Mouse (Mus musculus) induced T-regulatory cell, adult 2 months (primary cell): Measurements from ENCODE around the gene Ddit4.
A peak's percentile ranks its signal among the peaks of the same experiment; 100 is the strongest.

ENCODE experiments used
- DNase-seq: peaks from one replicate; pipeline ENCODE4 v3.0.0-alpha.2; 2012; ENCODE audit warnings: low read depth

Ddit4 gene

DNA sequence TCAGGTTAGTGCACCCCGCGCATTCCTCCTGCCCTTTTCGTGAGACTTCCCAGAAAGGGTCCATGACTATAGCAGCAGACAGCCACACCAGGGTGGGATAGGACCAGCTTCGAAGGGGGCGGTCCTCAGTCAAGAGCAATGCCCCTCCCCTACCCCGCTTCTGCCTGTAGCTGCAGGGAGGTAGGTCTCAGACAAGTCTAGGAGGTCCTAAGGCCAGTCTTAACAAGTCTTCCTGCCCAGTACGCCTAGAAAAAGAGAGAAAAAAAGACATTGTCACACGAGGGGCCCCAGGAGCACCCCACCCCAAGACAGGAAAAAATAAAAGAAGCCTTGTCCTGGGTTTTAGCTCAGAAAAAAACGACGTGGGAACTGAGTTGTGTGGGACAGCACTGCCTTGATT is 35.0 kb downstream of the Ddit4 start:
- DNase-seq, result peak; percentile 44

GRCm38 (mm10) chr10:59916159-59916558 is 35.5 kb downstream of the Ddit4 start:
- DNase-seq, result no peak

DNA sequence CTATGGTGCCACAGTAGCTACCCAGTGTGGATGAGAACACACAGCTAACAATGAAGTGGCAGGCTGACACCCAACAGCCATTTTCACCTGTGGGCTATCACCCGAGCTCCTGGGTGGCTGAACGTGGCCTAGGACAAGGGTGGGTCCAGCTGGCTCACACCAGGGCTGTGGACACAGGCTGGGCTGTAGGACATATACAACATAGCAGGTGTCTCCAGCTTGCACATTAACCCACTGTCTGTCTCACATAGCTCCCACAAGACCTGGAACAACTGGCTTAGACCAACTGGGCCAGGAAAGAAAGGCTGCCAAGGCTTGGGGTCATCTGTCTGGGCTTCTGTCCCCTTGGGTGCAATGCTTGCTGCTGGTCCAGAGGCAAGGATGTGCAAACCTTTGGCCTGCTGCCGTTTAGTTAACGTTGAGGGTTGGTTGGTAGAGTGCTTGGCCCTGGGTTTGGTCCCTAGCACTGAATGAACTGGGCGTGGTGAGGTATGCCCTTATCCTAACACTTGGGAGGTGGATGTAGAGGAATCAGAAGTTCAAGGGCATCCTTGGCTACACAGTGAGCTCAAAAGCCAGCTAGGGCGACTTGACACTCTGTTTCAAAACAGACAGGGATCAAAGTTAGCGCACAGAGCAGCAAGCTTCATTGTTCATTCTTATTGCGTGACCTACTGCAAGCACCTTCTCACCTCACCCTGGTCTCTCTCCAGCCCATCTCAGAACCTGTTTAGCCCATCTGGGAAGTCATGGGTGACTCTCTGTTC is 36.3 kb downstream of the Ddit4 start:
- DNase-seq, result no peak

DNA sequence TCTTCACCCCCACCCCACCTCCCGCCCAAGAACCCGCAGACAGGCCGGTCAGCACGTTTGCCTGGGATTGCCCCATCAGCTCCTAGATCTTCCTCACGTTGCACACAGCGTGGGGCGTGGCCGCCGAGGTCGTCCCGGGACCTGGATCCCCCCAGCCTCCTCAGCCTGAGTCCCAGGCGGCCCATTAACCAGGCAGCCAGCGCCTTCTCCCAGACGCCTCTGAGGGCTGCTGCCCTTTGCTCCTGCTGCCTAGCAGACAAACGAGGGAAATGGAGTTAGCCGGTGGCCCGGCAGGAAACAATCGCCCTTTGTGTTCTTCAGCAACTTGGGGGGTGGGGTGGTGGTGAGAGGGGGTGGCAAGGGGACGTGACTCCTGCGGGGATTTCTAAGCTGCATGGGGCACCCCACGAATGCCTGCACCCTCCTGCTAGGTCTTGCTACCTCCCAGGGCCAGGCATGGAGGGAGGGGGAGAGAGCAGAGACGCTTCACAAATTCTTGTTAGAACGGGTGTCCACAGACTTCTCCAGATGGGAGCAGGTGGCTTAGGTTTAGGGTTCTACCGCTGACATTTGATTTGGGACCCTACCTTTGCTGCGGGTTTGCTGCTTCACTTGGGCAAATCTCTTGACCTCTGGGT is 40.0 kb downstream of the Ddit4 start:
- DNase-seq, result peak; percentile 67

- peak; percentile 84 for DNase-seq
These were observed 40.5 kb downstream of the Ddit4 start for GRCm38 (mm10) chr10:59911091-59911490.

DNA sequence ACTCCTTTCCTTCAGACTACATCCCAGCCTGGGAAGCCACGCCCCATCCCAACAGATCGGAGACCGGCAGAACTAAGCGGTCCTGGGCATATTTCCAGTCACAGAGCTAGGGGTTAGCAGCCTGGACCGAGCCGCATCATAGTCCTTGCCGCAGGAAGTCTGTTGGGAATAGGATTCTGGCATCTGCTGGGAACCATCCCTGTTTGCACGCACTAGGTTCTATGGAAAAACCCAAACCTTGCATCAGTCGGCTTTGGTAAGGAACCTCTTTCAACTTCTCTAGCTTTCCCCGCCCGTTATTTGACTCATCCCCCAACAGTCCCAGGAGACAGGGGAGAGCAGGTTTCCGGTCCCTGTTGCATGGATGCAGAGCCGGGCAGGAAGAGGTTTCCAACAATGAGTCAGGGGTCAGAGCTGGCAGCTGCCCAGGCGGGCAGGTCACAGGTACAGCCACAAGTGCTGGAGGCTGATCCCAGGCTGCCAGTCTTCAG is 42.2 kb downstream of the Ddit4 start:
- DNase-seq, result peak; percentile 66

DNA sequence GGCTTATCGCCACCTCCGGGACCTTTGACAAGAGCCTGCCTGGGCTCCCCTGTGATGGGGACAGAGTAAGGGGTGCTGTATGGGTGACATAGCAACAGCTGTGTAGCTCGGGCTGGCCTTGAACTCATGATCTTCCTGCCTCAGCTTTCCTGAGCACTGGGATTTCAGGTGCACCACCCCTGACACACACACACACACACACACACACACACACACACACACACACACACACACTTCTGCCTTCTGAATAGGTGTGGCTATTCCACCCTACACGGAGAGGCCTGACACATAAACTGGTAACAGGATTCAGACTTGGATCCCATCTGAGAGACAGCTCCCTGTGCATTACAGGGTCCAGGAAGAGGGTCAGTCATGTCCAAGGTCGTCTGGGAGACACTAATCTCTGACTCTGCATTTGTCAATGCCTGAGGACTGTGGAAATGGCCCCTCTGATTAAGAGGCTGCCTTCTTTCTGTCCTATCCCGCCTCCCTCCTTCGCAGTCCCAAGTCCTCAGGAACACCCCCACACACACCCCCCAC is 42.8 kb downstream of the Ddit4 start:
- peak; percentile 48 for DNase-seq

GRCm38 (mm10) chr10:59907695-59908299 is 43.8 kb downstream of the Ddit4 start:
- peak; percentile 86 for DNase-seq

- peak; percentile 85 for DNase-seq
These were observed 44.5 kb downstream of the Ddit4 start for GRCm38 (mm10) chr10:59907080-59907609.

- DNase-seq, result no peak
These were observed 48.5 kb downstream of the Ddit4 start for GRCm38 (mm10) chr10:59903170-59903569.

DNA sequence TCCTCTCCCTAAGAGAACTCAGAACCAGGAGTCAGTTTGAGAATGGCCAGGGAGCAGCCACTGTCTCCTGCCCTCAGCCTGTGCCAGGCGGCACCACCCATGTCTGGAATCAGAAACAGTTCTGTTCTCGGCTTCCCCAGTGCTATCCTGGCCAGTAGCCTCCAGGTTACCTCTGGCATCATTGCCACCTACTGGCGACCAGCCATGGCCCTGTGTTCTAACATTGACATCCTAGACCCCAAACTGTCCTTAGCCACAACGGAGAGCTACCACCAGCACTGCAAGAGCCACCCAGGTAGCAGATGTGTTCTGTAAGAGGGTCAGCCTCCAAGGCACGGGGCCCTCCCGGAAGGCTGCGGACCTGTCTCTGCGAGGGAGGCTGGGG is 49.0 kb downstream of the Ddit4 start:
- DNase-seq, result no peak

DNA sequence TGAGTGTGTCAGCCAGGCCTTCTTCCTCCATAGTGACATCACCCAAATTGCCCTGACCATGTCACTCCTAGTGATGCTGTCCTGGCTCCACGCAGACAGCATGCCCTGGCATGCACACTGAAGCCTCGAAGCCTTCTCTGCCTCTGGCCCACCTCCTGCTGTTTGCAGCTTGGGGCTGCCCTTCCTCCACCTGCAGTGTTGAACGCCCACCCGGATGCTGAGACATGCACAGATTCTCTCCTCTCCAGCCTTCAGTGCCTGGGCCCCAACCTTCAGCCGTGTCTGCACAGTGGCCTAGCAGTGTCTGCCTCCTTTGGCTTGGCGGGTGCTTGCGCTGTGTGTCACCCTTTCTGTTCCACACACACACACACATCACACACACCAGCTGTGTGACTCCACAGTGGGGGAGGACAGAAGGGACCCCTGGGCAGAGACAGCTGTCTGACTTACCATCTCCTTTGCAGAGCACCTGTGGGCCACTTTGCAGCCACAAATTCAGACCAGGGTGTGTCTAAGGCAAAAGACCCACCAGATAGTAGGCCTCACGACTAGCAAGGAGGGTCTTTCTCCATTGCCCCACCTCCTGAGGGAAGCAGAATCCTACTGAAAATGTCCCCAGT is 49.5 kb downstream of the Ddit4 start:
- DNase-seq, result peak; percentile 57

- DNase-seq, result no peak
These were observed 50.2 kb downstream of the Ddit4 start for GRCm38 (mm10) chr10:59901463-59901862.

DNA sequence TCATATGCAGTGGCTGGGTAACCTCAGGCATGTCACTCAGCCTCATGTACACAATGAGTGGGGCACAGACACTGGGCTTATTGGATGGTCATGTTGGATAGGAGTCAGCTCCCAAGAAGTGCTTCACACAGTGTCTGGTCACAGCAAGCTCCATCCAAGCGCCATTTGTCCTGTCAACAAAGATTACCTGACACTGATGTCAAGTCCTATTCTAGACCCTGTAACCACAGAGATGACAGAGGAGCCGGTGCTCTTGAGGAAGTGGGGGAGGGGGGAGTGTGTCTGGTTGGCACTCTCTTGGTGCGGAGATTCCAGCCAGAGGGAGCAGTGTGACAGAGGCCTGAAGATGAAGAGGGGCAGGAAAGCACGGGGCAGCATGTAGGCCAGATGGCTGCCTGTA is 50.7 kb downstream of the Ddit4 start:
- DNase-seq, result peak; percentile 85

DNA sequence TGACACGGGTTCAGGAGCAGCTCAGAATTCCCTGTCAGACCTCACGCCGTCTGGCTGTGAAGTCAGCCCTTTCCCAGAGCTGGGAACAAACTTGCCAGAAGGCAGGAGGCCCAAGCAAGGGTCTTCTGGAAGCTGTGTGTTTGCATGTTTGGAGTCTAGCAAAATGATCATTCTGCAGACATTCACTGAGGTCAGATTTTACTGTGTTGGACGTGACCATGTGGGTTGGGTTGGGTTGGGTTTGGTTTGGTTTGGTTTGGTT is 51.5 kb downstream of the Ddit4 start:
- DNase-seq, result no peak
